ENCODE assay signal across 8 mouse cellular contexts in the genomic region with DNA sequence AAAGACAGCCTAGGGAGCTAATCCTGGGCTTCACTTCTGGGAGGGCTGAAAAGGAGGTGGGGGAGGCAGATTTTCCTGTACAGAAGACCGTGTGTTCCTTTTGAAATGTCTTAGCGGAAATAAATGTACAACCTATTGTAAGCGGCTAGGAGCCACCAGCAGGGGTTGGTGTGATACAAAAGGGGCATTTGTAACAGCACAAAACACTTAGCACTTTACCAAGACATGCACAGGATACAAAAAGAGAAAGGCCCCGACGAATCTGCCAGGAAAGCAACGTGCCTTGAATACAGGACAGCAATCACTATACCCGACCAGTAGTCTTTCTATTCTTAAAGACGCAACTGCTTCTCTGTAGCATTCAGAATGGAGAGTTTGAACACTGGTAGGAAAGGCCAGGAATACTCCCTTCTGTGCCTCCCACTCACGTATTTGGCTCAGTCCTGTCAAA.
DNase-seq lines count a peak whose midpoint lies in the region; ATAC-seq lines count a peak whose summit lies in the region.

No protein-coding gene starts in this region.

- 26% methylated on average over 9 of the region's 9 CpGs for WGBS in hindbrain, embryonic 11.5 days

- DNase-seq in layer of hippocampus, adult 11-12 months (ENCODE audit: low spot score): peak; percentile 46
- DNase-seq in layer of hippocampus, postnatal 25 days (ENCODE audit: extremely low spot score in 1 of 2, low spot score in 1 of 2): no peak
- peak; percentile 68 for DNase-seq in hindbrain, embryonic 11.5 days (ENCODE audit: low spot score)
- DNase-seq in mesoderm, embryonic 11.5 days (ENCODE audit: low read depth, low spot score): peak; percentile 56
- peak; percentile 19 for DNase-seq in telencephalon, adult 2 months (ENCODE audit: low read depth, low spot score)
- no peak for DNase-seq in ovary, postnatal 10 days (ENCODE audit: low spot score)
- DNase-seq in heart, adult 8-10 months (ENCODE audit: low spot score): no peak
- DNase-seq in gastrocnemius, postnatal 4 days (ENCODE audit: low spot score in 2 of 2): no peak

- peaks cover 49% of the 10 kb centered on the region for H3K27me3 ChIP-seq in hindbrain, embryonic 11.5 days (ENCODE audit: control insufficient read depth, insufficient read depth, low read length)

- H3K27ac ChIP-seq in hindbrain, embryonic 11.5 days (ENCODE audit: low read depth, low read length): no peak overlapping the region

- ATAC-seq in hindbrain, embryonic 11.5 days (ENCODE audit: low FRiP score): peak; percentile 89

- no peak overlapping the region for H3K4me2 ChIP-seq in hindbrain, embryonic 11.5 days (replicated peaks; ENCODE audit: low read depth, low read length)

- H3K4me1 ChIP-seq in hindbrain, embryonic 11.5 days (replicated peaks; ENCODE audit: control insufficient read depth, insufficient read depth, low read length): no peaks in the 10 kb centered on the region

- no peaks in the 10 kb centered on the region for H3K36me3 ChIP-seq in hindbrain, embryonic 11.5 days (ENCODE audit: control insufficient read depth, insufficient read depth, low read length)

- H3K4me3 ChIP-seq in hindbrain, embryonic 11.5 days (ENCODE audit: low read depth, low read length): no peak overlapping the region

- H3K9me3 ChIP-seq in hindbrain, embryonic 11.5 days (ENCODE audit: control insufficient read depth, low read length): no peaks in the 10 kb centered on the region

- H3K9ac ChIP-seq in hindbrain, embryonic 11.5 days (ENCODE audit: low read depth, low read length): no peak overlapping the region

Comparison
In these comparisons a context has a peak if more than half of its experiments do, and no peak if none do; other contexts are left out.
1. DNase-seq: peak in layer of hippocampus, adult 11-12 months (single experiment), hindbrain, embryonic 11.5 days (single experiment), mesoderm, embryonic 11.5 days (single experiment) and telencephalon, adult 2 months (single experiment); none in layer of hippocampus, postnatal 25 days (0 of 2), ovary, postnatal 10 days (single experiment), heart, adult 8-10 months (single experiment) and gastrocnemius, postnatal 4 days (0 of 2).